Mouse (Mus musculus): Measurements from ENCODE around the gene Prrx1.

The Prrx1 gene

DNA sequence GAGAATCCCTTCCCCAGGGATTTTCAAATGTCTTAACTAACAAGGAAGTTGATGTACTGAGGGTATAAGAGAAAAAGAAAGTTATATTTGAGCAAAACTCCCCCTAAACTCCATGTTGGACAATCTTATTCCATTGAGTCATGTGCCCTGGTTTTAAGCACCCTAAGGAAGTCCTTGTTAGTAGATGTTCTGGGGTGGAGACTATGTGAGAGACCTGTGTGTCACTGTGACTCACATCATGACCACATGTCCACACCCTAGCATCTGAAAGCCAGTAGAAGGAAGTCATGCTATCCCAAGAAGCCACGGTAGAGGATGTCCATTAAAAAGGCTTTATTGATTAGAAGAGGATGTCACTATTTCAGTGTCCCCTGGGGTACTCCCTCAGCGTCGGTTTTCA is 40.4 kb downstream of the Prrx1 start:
- DNase-seq (ENCODE audit: low spot score): no peak

DNA sequence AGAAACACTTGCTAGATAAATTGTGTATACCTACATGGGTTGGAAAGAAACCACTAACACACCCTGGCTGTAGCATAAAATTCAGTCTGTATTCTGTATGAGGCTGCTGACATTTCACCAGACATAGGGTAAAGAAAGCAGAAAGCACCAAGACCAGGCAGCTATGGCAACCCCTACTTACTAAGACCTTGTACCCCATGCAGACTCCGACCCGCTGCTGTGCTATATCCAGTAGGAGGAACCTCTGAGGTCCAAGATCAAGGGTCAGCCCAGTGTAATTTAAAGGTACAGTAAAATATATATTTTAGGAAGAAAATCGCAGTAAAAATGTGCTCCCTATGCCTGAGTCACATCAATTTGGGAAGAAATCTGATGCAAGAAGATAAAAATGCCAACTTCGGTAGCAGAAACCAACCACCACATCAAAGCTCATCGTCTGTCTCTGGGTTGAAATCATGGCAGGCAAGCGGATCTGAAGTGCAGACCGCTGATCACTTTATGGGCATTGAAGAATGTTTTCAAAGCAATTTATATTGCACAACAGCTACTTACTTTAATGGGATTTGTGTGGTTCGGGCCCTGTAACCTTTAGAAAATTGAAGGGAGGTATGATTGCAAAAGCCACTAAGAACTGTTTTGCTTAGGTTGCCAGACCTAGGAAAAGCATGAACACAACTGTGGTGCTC is 46.5 kb downstream of the Prrx1 start:
- DNase-seq (ENCODE audit: low spot score): no peak

DNA sequence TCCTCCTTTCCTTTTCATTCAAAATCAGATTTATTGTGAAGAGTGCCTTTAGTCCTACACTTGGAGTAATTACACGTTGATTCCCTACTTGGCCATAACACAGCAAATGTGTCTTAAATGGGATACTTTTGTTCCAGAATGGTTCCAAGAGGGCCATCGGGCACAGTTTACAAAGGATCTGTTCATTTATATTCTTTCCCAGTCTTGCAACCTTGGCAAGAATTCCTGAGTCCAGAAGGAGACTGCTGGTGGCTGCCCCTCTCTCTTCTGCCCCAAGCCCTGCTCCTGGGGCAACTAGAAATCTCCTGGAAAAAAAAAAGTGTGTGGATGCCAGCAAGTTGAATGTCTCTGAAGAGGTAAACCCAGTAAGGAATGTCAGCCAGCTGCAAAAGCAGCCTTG is 56.2 kb downstream of the Prrx1 start:
- DNase-seq (ENCODE audit: low spot score): no peak

DNA sequence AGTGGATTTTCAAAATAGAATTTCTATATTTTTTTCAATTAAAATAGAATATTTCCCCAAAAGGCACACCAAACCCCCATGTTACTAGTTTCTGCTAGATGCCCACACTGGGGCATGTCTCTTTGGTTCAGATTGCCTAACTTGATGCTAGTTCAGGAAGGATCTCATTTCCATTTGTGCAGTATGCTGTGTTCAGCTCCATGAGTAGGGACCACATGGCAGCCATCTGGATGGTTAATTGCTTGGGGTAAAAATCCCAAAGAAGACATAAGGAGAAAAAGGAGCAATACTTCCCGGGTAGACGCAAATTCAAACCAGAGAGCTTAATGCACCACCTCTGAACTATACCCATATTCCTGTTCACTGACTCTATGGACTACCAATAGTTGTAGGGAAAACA is 57.6 kb downstream of the Prrx1 start:
- DNase-seq (ENCODE audit: low spot score): no peak

DNA sequence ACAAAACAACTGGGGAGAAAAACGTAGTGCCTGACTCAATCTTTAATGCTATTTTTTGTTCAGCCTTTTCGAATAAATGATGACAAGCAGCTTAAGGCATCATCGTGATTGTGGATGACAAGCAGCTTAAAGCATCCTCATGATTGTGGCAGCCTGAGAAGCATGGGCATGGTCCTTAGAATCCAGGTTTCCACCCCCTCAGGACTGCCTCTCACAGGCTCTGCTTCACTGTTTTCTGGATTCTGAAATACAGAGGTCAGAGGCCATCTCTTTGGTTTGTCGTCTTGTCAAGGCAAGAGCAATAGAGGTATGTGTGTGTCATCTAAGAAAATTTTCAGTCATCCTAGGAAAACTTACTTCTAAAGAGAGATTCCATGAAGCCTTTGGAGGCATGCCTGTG is 60.7 kb downstream of the Prrx1 start:
- DNase-seq (ENCODE audit: low spot score): no peak

DNA sequence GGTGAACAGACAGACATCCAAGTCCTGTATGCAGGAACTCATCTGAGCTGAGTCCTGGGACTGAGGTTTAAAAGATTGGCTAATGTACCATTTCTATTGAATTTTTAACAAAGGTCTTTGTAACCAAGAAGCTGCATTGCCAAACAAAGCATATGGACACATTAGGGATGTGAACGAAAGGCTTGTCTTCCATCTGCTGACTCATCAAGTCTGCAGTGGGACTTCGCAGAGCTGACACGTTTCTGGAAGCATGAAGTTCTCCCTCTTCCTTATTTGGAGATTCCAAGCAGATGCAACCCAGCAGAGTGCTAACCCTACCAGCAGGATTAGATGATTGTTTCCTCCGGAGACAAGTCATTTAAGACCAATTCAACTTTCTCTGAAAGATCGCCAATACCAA is 61.2 kb downstream of the Prrx1 start:
- no peak for DNase-seq (ENCODE audit: low spot score)

DNA sequence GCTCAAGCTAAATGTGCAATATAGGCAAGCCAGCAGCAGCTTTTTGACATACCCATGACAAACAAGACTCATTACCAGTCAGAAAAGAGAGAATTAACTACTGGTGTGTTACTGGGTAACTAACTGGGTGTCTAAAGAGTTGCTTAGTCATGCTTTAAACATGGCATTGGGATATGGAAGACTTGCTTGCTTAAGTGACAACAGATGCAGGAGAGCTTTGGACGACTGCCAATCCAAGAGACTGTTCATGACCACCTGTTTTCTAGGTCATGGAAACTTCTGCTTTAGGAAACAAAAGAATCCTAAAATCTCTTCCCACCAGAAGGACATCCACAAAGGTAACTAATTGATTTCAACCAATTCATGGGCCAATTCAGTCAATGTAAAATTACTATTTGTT is 61.7 kb downstream of the Prrx1 start:
- no peak for DNase-seq (ENCODE audit: low spot score)

DNA sequence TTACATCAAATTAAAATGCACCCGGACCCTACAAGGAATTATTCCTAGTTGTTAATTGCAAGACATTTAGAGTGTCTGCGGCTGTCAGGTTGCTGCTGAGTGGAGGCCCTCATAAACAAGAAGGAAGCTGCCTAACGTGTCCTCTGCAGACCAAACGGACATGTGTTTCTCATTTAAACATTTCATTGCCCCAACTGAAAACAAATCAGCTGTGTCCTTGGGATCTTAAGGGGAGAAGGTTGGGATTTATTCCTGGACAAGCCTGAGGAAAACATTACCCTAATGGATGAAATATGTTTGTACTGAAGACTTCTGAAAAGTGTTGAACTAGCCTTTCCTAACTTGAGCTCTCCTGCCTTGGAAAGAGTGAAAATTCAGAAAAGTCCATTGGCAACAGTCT is 74.6 kb downstream of the Prrx1 start:
- no peak for DNase-seq (ENCODE audit: low spot score)

DNA sequence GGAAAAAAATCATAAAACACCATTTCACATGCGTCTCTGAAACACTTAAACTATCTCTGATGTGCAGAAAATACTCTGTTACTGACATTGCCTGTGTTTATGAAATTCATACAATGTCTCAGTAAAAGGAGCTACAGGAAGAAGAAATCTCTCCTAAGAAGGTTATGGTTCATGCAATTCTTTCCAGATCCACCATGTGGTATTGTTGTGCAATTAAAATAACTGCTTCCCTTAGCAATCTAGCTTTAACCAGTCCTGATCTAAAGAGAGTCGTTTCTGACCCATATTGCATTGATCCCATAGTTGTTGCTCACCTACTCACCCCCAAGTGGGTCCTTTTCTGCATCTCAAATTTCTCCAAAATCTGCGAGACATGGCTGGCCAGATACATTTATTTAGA is 82.3 kb downstream of the Prrx1 start:
- DNase-seq (ENCODE audit: low spot score): no peak

DNA sequence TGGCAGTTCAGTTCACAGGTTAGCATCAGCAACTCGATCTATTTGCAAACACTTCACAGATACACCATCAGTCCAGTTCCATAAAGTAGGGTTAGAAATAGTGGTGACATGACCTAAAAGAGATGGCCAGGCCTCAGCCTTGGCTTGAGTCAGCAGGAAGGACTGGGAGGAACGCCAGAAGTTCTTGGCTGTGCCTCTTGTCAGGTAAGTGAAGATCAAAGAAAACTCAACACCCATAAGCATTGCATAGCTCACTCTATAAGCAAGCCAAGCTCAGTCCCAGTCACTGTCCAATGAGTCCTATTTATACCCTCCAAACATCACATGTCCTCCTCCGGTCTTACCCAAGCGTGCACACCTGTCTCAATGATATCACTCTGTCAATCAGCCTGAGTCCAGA is 87.2 kb downstream of the Prrx1 start:
- no peak for DNase-seq (ENCODE audit: low spot score)

DNA sequence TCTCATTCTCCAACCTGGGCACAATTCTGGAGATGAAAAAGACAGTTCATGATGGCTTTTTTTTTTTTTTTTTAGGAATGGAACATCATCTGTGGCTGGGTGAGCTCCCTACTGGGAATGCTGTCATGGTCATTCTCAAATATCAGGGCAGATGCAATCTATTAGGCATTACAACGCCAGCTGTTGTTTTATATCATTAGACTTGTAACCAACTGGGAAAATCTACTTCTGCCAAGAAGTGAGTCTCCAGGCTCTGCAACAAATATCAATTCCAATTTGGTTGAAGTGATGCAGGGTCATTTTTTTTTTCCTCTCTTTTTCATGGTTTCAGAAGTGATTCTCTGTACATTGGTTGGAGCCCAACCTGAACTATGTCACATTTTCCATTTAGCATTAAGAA is 91.7 kb downstream of the Prrx1 start:
- DNase-seq (ENCODE audit: low spot score): no peak

DNA sequence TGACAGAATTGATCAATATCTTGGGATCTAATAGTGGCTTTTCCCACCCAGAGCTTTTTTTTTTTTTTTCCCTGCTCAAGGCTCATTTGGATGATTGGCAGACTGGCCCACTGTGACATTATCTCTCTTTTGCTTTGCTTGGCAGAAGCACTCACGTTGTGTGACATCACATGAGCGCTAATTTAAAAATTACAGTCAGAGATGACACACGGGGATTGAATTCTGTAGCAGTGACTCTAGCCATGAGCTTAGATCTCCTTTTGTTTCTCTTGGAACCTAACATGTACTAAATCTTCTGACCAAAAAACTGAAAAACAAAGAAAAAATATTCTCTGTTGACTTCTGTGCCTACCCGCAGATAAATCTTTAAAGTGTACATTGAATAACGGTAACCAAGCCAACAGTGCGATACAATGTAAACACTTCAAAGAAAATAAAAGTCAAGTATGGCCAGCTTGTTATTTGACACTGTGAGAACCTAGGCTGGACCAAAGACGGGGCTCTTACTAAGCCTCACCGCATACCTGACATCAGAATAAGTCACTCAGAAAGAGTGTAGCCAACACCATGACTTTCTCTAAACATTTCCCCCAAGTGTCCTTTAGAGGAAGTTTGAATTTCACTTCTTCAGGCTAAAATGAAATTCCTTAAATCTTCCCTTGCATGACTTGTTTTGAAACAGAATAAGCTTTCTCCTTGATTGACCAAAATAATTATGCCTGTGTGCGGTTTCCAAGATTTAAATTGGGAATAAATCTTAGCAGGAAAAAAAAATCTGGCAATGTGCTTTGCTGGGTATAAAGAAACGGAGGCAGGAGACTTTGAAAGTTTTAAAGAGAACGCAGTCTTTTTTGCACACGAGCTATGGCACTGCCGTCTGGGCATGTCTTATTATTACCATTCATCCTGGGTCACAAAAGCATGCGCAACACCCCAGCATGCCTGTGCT is 104.3 kb downstream of the Prrx1 start:
- DNase-seq (ENCODE audit: low spot score): no peak

DNA sequence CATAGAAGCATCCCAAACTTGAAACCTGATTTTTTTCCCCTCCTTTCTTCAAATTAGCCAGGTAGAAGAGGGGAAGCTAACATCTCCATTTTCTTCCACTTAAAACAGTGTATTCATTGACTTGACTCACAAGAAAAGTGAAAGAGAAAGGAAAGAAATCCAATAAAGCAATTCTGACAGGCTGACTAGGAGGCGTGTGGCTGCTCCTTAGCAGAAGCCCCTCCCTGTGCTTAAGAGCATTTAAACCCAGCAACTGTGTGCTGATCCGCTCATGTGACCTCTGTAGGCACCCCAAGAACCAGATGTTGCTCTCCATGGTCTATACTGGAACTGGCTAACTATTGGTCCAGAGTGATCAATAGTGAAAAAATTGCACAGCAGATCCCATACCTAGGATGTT is 114.7 kb downstream of the Prrx1 start:
- DNase-seq (ENCODE audit: low spot score): no peak

DNA sequence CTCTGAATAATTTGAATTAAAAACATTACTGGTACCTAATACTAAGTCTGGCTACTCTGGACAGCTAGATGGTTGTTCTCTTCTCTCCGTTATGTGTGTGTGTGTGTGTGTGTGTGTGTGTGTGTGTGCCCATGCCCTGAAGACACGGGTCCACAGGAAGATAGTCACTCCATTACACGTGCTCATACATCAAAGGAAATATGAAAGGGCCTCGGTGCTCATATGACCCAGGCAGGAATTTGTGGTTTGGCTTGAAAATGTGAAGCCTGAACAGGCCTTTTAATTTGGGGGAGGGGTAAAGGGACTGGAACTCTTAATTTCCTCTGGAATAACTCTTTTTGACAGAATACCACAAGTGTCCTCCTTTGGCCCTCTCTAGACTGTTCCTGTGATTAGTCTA is 115.5 kb downstream of the Prrx1 start:
- no peak for DNase-seq (ENCODE audit: low spot score)

Data from retina, embryonic 14.5 days (tissue).